In genomic region chr7:65903456-65903855, GRCm38 (mm10) we compare ENCODE assay signal across 12 mouse cellular contexts. TPM values are rescaled to one million over a fixed set of nuclear protein-coding genes. Genes with fewer than 3 reads are reported as not detected.
"Had no signal": no experiment of that assay in that cellular context is flagged by ENCODE, and none has a peak within 500 bp of the region (broad histone marks: within the 10 kb centered on the region; RNA-seq: fewer than 3 reads in every experiment).

No protein-coding gene starts in this region.

- DNase-seq: kidney, adult 18-20 months; kidney, postnatal 25 days; lung, postnatal 10 days; thymus, postnatal 4 days had no signal

- H3K4me3 ChIP-seq: kidney, embryonic 15.5 days; left cerebral cortex, adult 2 months; limb, embryonic 15.5 days; liver, embryonic 12.5 days; midbrain, embryonic 12.5 days; neural tube, embryonic 13.5 days had no signal

- H3K36me3 ChIP-seq: kidney, embryonic 15.5 days; limb, embryonic 15.5 days; liver, embryonic 12.5 days; midbrain, embryonic 12.5 days; neural tube, embryonic 13.5 days had no signal

- H3K9me3 ChIP-seq: kidney, embryonic 15.5 days; limb, embryonic 15.5 days; liver, embryonic 12.5 days; midbrain, embryonic 12.5 days; neural tube, embryonic 13.5 days had no signal

- H3K4me2 ChIP-seq: limb, embryonic 15.5 days; liver, embryonic 12.5 days; lung, embryonic 14.5 days; midbrain, embryonic 12.5 days; neural tube, embryonic 13.5 days had no signal

- H3K27me3 ChIP-seq: kidney, embryonic 15.5 days; limb, embryonic 15.5 days; liver, embryonic 12.5 days; midbrain, embryonic 12.5 days had no signal

- H3K27ac ChIP-seq: left cerebral cortex, adult 2 months; liver, embryonic 12.5 days; midbrain, embryonic 12.5 days had no signal

- H3K9ac ChIP-seq: kidney, embryonic 15.5 days; limb, embryonic 15.5 days; liver, embryonic 12.5 days; lung, embryonic 14.5 days; midbrain, embryonic 12.5 days; neural tube, embryonic 13.5 days had no signal

RNA-seq across cellular contexts. Expression of gene Pcsk6, which starts 41.9 kb away (rescaled TPM):
- total RNA-seq: megakaryocyte, adult 5-6 weeks had no signal
